In genomic region chr10:87666020-87666718, GRCm38 (mm10) we compare ENCODE assay signal across 9 mouse cellular contexts.
A peak's percentile ranks its signal among the peaks of the same experiment; 100 is the strongest.
DNase-seq lines count a peak whose midpoint lies in the region; ATAC-seq lines count a peak whose summit lies in the region.
"Had no signal": no experiment of that assay in that cellular context is flagged by ENCODE, and none has a peak within 500 bp of the region (broad histone marks: within the 10 kb centered on the region; RNA-seq: fewer than 3 reads in every experiment).

No protein-coding gene starts in this region.

- no peaks in the 10 kb centered on the region for H3K36me3 ChIP-seq in heart, embryonic 14.5 days (ENCODE audit: control insufficient read depth, insufficient read depth, low read length)
- no peaks in the 10 kb centered on the region for H3K36me3 ChIP-seq in heart, embryonic 12.5 days
- H3K36me3 ChIP-seq: limb, embryonic 12.5 days had no signal

- 80% methylated on average over 9 of the region's 9 CpGs for WGBS in heart, embryonic 14.5 days
- WGBS in heart, embryonic 12.5 days, result 79% methylated on average over 9 of the region's 9 CpGs

- no peaks in the 10 kb centered on the region for H3K27me3 ChIP-seq in heart, embryonic 14.5 days (ENCODE audit: control insufficient read depth, insufficient read depth, low read length)
- no peaks in the 10 kb centered on the region for H3K27me3 ChIP-seq in heart, embryonic 12.5 days (replicated peaks)
- H3K27me3 ChIP-seq: limb, embryonic 12.5 days had no signal

- ATAC-seq in heart, embryonic 14.5 days (ENCODE audit: insufficient number of reproducible peaks, insufficient read depth, low FRiP score, low read depth), result no peak
- no peak for ATAC-seq in heart, embryonic 12.5 days (ENCODE audit: insufficient number of reproducible peaks, low FRiP score)

- no peak overlapping the region for H3K4me2 ChIP-seq in heart, embryonic 14.5 days (ENCODE audit: low read length)
- H3K4me2 ChIP-seq in heart, embryonic 12.5 days, result no peak overlapping the region
- H3K4me2 ChIP-seq: limb, embryonic 12.5 days had no signal

- no peak overlapping the region for H3K4me3 ChIP-seq in heart, embryonic 14.5 days (ENCODE audit: control insufficient read depth in 1 of 2, insufficient read depth in 1 of 2, low read depth in 1 of 2, low read length in 2 of 2)
- H3K4me3 ChIP-seq in heart, embryonic 12.5 days, result no peak overlapping the region
- H3K4me3 ChIP-seq: limb, embryonic 12.5 days had no signal

- peak overlapping the region; percentile 37 to 49; a peak in 1 of 4 replicates for H3K27ac ChIP-seq in heart, embryonic 14.5 days (replicated peaks in 1 of 2; ENCODE audit: control insufficient read depth in 1 of 2, insufficient read depth in 1 of 2, low read depth in 2 of 2, low read length in 2 of 2)
- H3K27ac ChIP-seq in heart, embryonic 12.5 days (ENCODE audit: poor library complexity, severe bottlenecking), result no peak overlapping the region
- H3K27ac ChIP-seq: limb, embryonic 12.5 days had no signal

- H3K9me3 ChIP-seq in heart, embryonic 14.5 days (ENCODE audit: control insufficient read depth, low read length), result no peaks in the 10 kb centered on the region
- no peaks in the 10 kb centered on the region for H3K9me3 ChIP-seq in heart, embryonic 12.5 days (replicated peaks)
- H3K9me3 ChIP-seq: limb, embryonic 12.5 days had no signal

- H3K9ac ChIP-seq in heart, embryonic 14.5 days (ENCODE audit: low read length), result no peak overlapping the region
- no peak overlapping the region for H3K9ac ChIP-seq in heart, embryonic 12.5 days
- H3K9ac ChIP-seq: limb, embryonic 12.5 days had no signal

- DNase-seq in adrenal gland, adult 2 months, result peak; percentile 19
- no peak for DNase-seq in adrenal gland, postnatal 36 days
- peak; percentile 8 for DNase-seq in urinary bladder, postnatal 14 days (ENCODE audit: low spot score)
- no peak for DNase-seq in urinary bladder, postnatal 4 days (ENCODE audit: low spot score in 2 of 2)
- DNase-seq in testis, postnatal 10 days (ENCODE audit: low spot score), result no peak
- DNase-seq in thymus, postnatal 0 days (ENCODE audit: low spot score), result no peak

- no peaks in the 10 kb centered on the region for H3K4me1 ChIP-seq in heart, embryonic 14.5 days (ENCODE audit: control insufficient read depth in 2 of 2, insufficient read depth in 2 of 2, low read length in 2 of 2)
- no peaks in the 10 kb centered on the region; the same call in 1 of the 2 replicates for H3K4me1 ChIP-seq in heart, embryonic 12.5 days (replicated peaks)
- H3K4me1 ChIP-seq: limb, embryonic 12.5 days had no signal

Comparison
In these comparisons a context has a peak if more than half of its experiments do, and no peak if none do; other contexts are left out.
1. DNase-seq: peak in adrenal gland, adult 2 months (single experiment) and urinary bladder, postnatal 14 days (single experiment); none in adrenal gland, postnatal 36 days (0 of 2), urinary bladder, postnatal 4 days (0 of 2), testis, postnatal 10 days (single experiment) and thymus, postnatal 0 days (single experiment).